ENCODE assay signal across 14 mouse cellular contexts in the genomic region with DNA sequence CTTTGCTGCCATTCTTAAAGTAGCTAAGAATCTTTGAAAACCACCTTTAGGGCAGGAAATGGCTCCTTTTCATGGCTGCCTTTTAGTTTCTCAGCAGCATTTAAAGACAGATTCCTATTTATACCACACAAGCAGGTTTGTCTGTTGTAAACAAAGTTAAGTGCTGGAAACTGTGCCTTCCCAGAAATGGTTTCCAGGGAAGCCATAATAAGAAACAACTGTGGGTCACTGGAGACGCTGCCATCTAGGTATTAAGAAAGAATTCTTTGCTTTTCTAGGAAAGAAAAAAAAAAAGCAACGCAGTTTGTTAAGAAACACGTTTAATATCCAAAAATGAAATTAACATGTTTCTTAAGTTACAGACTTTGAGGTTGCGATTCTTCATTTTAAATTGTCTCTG.
"Had no signal": no experiment of that assay in that cellular context is flagged by ENCODE, and none has a peak within 500 bp of the region (broad histone marks: within the 10 kb centered on the region; RNA-seq: fewer than 3 reads in every experiment).

No protein-coding gene starts in this region.

- H3K27ac ChIP-seq: neural tube, embryonic 13.5 days; neural tube, embryonic 15.5 days had no signal

- DNase-seq: lung, postnatal 10 days; lung, postnatal 4 days; midbrain, embryonic 14.5 days; retina, postnatal 1 day; right cerebral cortex, adult 18-20 months; right cerebral cortex, postnatal 25 days; spleen, adult 18-20 months had no signal

- H3K9ac ChIP-seq: lung, embryonic 14.5 days; midbrain, embryonic 12.5 days; neural tube, embryonic 13.5 days; neural tube, embryonic 15.5 days had no signal

- H3K9me3 ChIP-seq: midbrain, embryonic 10.5 days; midbrain, embryonic 12.5 days; neural tube, embryonic 13.5 days; neural tube, embryonic 15.5 days had no signal

- H3K4me1 ChIP-seq: midbrain, embryonic 10.5 days; midbrain, embryonic 12.5 days; neural tube, embryonic 13.5 days had no signal

- H3K36me3 ChIP-seq: neural tube, embryonic 15.5 days had no signal

- H3K4me2 ChIP-seq: lung, embryonic 14.5 days; midbrain, embryonic 12.5 days; neural tube, embryonic 13.5 days; neural tube, embryonic 15.5 days had no signal

- H3K4me3 ChIP-seq: midbrain, embryonic 10.5 days; midbrain, embryonic 12.5 days; myocyte; neural tube, embryonic 13.5 days; neural tube, embryonic 15.5 days had no signal

- H3K27me3 ChIP-seq: midbrain, embryonic 12.5 days; neural tube, embryonic 13.5 days; neural tube, embryonic 15.5 days had no signal

- ATAC-seq: midbrain, embryonic 16.5 days had no signal
